Mouse (Mus musculus) limb, embryonic 13.5 days (tissue): ENCODE measurements around the gene Gnmt. TPM values are rescaled to one million over a fixed set of nuclear protein-coding genes. Genes with fewer than 3 reads are reported as not detected.

ENCODE experiments used
- ATAC-seq: fragments of 200-750 bp; cut with Nextera tagmentation; 2 replicates; pipeline ENCODE4 v1.8.0; 2017; ENCODE audit warnings: low read depth, moderate number of reproducible peaks, moderate TSS enrichment; ENCODE audit not compliant: low FRiP score
- H3K27ac ChIP-seq: fragments of 300-500 bp; sonication (generic); 2 replicates; pipeline ENCODE4 v1.5.1; 2015; ENCODE audit warnings: inconsistent platforms, mild to moderate bottlenecking, moderate library complexity
- H3K27me3 ChIP-seq: fragments of 300-500 bp; sonication (generic); 2 replicates; pipeline ENCODE4 v1.6.1; 2015; ENCODE audit warnings: mild to moderate bottlenecking, inconsistent platforms
- H3K36me3 ChIP-seq: fragments of 300-500 bp; sonication (generic); 2 replicates; pipeline ENCODE4 v1.6.1; 2015; ENCODE audit warnings: inconsistent platforms, mild to moderate bottlenecking, moderate library complexity
- H3K4me1 ChIP-seq: fragments of 300-500 bp; sonication (generic); 2 replicates; pipeline ENCODE4 v1.6.1; 2015; ENCODE audit warnings: inconsistent platforms
- H3K4me2 ChIP-seq: fragments of 300-500 bp; sonication (generic); replicated peaks from 2 replicates; pipeline ENCODE4 v1.6.1; 2015; ENCODE audit warnings: inconsistent platforms, mild to moderate bottlenecking, moderate library complexity
- H3K4me3 ChIP-seq: fragments of 300-500 bp; sonication (generic); 2 replicates; pipeline ENCODE4 v1.5.1; 2015; ENCODE audit warnings: moderate library complexity, mild to moderate bottlenecking, inconsistent platforms
- H3K9ac ChIP-seq: fragments of 300-500 bp; sonication (generic); 2 replicates; pipeline ENCODE4 v1.6.1; 2015; ENCODE audit warnings: mild to moderate bottlenecking, inconsistent platforms
- H3K9me3 ChIP-seq: fragments of 300-500 bp; sonication (generic); 2 replicates; pipeline ENCODE4 v1.6.1; 2016; ENCODE audit warnings: inconsistent platforms
- WGBS: fragments of 180-500 bp; shearing (Covaris S2); methylation state at CpG from one replicate; pipeline ENCODE4 v1.1.7; 2015; 5-methylcytosine and 5-hydroxymethylcytosine counted together
- polyA plus RNA-seq: library from polyadenylated mRNA; unstranded; fragments of >200 nt; fragmentation: Nextera tagmentation; extraction: Ambion mirVana; gene quantifications from 2 replicates; pipeline ENCODE4 v1.2.1, GENCODE M21; 2015

Gnmt gene
- polyA plus RNA-seq, 1 experiment from 2014 or later: 0.57 TPM

DNA sequence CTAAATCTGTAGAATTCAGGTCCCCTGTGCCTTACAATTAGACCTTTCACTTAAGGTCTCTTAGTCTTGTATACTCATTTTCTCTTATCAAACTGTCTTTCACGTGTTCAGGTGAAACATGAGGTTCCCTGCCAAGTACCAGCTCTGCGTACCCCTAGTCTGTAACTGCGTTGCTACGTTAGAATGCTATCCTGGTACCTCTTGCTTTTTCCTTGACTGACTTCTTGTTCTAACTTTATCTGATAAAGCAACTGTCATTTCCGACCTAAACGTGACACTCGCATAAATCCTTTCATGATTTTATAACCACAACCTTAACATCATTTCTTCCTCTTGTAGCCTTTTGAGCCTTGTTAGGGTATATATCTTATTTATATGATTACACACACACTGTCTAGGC lies 16.5 kb downstream of the Gnmt start:
- WGBS: 67% methylated on average over 7 of the region's 7 CpGs
- peak overlapping the region; percentile 100 for H3K4me3 ChIP-seq
- H3K9ac ChIP-seq: peak overlapping the region; percentile 96
- H3K4me1 ChIP-seq: peaks cover 21% of the 10 kb centered on the region
- ATAC-seq: no peak
- no peaks in the 10 kb centered on the region for H3K27me3 ChIP-seq
- no peaks in the 10 kb centered on the region for H3K9me3 ChIP-seq
- no peak overlapping the region for H3K27ac ChIP-seq
- H3K4me2 ChIP-seq: peak overlapping the region; percentile 100
- H3K36me3 ChIP-seq: peaks cover 41% of the 10 kb centered on the region

DNA sequence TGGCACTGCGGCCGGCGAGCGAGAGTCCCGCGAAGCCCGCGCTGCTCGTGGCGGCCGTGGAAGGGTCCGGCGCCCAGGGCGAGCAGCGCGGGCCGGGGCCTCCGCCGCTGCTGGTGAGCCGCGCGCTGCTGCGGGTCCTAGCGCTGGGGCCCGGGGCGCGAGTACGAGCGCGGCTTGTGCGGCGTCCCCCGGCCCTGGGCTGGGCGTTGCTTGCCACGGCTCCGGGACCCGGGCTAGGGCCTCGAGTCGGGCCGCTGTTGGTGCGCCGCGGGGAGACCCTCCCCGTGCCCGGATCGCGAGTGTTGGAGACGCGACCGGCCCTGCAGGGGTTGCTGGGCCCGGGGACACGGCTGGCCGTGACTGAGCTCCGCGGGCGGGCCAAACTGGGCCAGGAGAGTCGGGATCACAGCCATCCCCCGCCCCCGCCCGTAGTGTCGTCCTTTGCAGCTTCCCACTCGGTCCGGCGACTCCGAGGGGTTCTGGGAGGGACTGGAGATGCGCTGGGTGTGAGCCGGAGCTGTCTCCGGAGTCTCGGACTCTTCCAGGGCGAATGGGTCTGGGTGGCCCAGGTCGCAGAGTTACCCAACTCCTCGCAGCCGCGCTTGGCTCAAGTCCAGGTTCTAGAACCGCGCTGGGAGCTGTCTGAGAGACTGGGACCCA lies 17.2 kb downstream of the Gnmt start:
- no peaks in the 10 kb centered on the region for H3K9me3 ChIP-seq
- no peak; the same call in none of the 2 replicates for ATAC-seq
- H3K27ac ChIP-seq: peak overlapping the region; percentile 63; the same call in 1 of the 2 replicates
- H3K4me1 ChIP-seq: peaks cover 21% of the 10 kb centered on the region
- WGBS: under 1% methylated on average over 60 of the region's 76 CpGs
- H3K36me3 ChIP-seq: peaks cover 36% of the 10 kb centered on the region
- H3K9ac ChIP-seq: peak overlapping the region; percentile 96
- no peaks in the 10 kb centered on the region for H3K27me3 ChIP-seq
- peak overlapping the region; percentile 100 for H3K4me3 ChIP-seq
- H3K4me2 ChIP-seq: peak overlapping the region; percentile 100

DNA sequence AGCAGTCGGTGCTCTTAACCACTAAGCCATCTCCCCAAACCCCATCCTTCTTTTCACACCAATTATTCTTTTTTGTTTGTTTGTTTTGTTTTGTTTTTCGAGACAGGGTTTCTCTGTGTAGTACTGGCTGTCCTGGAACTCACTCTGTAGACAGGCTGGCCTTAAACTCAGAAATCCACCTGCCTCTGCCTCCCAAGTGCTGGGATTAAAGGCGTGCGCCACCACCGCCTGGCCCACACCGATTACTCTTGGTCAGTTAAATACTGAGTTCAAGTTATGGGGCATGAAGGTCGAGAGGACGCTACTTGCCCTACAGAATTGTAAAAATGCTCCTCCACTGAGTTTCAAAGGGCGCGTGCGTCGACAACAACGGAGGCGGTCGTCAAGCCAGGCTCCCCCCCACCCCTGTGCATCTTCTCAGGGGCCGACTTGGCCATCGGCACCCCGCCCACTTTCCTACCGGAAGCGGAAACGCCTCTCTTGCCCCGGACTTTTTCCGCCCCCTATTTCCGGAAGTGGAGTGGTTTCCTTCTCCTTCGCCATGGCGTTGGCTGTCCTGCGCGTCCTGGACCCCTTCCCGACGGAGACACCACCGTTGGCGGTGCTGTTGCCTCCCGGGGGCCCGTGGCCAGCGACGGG lies 17.9 kb downstream of the Gnmt start, which contains the start of gene Pex6:
Gene Pex6, plus strand, starts transcription at position 505 of the 639 bp plus-strand sequence.
- 7% methylated on average over 36 of the region's 36 CpGs for WGBS
- ATAC-seq: peak; percentile 91
- peak within 1 kb of the TSS; percentile 100 for H3K4me2 ChIP-seq

GRCm38 (mm10) chr17:46706375-46707089 lies 22.4 kb downstream of the Gnmt start:
- no peak overlapping the region for H3K9ac ChIP-seq
- H3K4me1 ChIP-seq: peaks cover 34% of the 10 kb centered on the region
- no peak overlapping the region for H3K27ac ChIP-seq
- WGBS: 91% methylated on average over 14 of the region's 14 CpGs
- peak overlapping the region; percentile 89; the same call in 1 of the 2 replicates for H3K4me2 ChIP-seq
- no peak for ATAC-seq
- H3K4me3 ChIP-seq: no peak overlapping the region
- H3K36me3 ChIP-seq: no peaks in the 10 kb centered on the region
- no peaks in the 10 kb centered on the region for H3K27me3 ChIP-seq
- H3K9me3 ChIP-seq: no peaks in the 10 kb centered on the region

More for the DNA sequence above, 17.9 kb downstream of the Gnmt start, which contains the start of gene Pex6:
- H3K36me3 ChIP-seq: peaks cover 29% of the 10 kb centered on the region
- H3K4me1 ChIP-seq: peaks cover 23% of the 10 kb centered on the region
- peak within 1 kb of the TSS; percentile 96 for H3K9ac ChIP-seq
- peak within 1 kb of the TSS; percentile 65; the same call in 1 of the 2 replicates for H3K27ac ChIP-seq
- H3K27me3 ChIP-seq: no peaks in the 10 kb centered on the region
- H3K4me3 ChIP-seq: peak within 1 kb of the TSS; percentile 100
- no peaks in the 10 kb centered on the region for H3K9me3 ChIP-seq

DNA sequence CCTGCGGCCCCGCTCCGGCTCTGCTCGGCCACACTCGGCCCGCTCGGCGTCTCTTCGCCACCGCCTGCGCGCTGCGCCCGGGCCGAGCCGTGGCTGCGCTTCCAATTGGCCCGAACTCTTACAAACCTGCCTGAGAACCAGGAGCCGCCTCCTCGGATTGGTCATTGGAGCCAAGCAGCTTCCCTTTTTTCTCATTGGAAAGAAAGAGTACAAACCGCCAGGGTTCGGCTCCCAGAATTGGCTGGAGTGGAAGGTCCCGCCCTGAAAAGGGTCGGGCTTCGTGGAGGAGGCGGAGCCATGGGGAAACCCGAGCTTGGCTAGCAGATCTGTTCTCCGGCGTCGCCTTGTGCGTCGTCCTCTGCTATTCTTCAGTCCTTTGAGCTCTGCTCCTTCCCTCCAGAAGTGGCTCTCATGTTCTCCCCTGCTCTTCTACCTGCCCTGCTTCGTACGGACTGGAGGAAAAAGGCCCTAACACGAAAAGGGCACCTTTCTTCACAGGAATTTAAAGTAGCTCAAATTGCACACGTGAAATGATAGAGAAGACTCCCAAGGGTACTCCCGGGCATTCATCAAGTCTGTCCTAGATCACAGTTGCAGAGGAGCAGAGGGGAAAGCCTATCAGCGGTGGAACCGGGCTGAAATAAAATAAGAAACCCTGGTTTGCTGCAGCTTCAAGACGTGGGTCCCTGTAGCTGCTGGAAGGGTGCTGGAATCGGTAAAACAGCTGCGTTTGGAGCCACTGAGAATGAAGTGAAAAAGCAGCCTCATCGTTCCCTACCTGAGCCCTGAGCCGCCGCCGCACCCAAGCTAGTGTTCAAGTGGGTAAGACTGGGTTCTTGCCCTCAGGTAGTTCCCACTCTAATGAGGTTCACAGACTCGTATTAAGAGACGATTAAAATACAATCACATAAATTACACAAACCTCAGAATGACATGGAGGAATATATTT lies 23.8 kb downstream of the Gnmt start, which contains the start of gene Ppp2r5d:
Gene Ppp2r5d, minus strand, starts transcription at position 225 of the 949 bp plus-strand sequence.
- 1% methylated on average over 48 of the region's 48 CpGs for WGBS
- Histone ChIP-seq H3K27ac (peak within 1 kb of the TSS; percentile 93), H3K9me3 (no peaks in the 10 kb centered on the region), H3K4me2 (peak within 1 kb of the TSS; percentile 89), H3K9ac (peak within 1 kb of the TSS; percentile 96), H3K4me3 (peak within 1 kb of the TSS; percentile 90), H3K27me3 (no peaks in the 10 kb centered on the region), H3K36me3 (0 out of 2 replicates have a peak, but pooled peaks cover 7% of the 10 kb centered on the region), H3K4me1 (peaks cover 33% of the 10 kb centered on the region)
- peak; percentile 97 for ATAC-seq

DNA sequence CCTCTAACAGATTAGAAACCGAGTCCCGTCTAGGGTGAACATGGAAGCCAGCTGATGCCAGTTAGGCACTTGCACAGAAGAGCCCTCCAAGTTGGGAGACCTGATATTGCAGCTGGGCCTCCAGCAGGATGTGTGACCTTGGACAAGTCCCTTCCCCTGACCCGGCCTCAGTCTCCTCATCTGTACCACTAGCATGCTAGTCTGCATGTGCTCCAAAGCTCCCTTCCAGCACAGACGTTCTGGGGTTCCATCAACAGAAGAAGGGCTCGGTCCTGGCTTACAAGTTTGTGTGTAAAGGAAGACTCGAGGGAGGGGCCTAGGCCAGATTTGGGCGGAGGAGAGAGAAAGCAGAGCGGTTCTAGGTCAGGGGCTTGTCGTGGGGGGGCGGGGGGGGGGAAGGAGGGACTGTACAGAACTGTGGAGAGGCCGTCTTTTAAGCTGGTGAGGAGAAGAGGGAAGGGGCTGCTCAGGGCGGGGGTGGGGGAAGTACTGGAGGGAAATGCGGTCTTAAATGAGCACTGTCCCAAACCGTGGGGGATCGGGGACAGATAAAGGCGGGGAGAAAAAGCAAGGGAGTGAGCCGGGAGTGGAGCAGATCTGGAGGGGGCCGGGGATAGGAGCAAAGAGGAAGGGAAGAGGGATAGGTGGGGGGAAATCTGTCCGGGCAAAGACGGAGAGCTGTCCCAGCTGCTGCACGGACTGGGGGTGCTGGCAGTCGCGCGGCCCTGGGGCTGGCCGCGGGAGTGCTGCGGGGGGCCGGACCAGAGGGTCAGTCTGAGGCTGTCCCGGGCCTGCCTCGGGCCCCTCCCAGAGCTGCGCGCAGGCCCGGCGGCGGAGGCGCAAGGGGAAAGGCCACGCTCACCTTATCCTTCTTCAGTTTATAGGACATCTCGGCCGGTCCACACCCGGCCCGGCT lies 24.7 kb downstream of the Gnmt start:
- Histone ChIP-seq H3K36me3 (peaks cover 15% of the 10 kb centered on the region), H3K4me3 (peak overlapping the region; percentile 90), H3K4me1 (peaks cover 33% of the 10 kb centered on the region), H3K9me3 (no peaks in the 10 kb centered on the region), H3K9ac (peak overlapping the region; percentile 96), H3K4me2 (peak overlapping the region; percentile 89), H3K27me3 (no peaks in the 10 kb centered on the region), H3K27ac (peak overlapping the region; percentile 90)
- WGBS: 5% methylated on average over 38 of the region's 41 CpGs
- ATAC-seq: peak; percentile 75

GRCm38 (mm10) chr17:46702506-46702905 lies 26.5 kb downstream of the Gnmt start:
- H3K4me2 ChIP-seq: peak overlapping the region; percentile 89
- 83% methylated on average over 5 of the region's 5 CpGs for WGBS
- peaks cover 33% of the 10 kb centered on the region for H3K4me1 ChIP-seq
- no peaks in the 10 kb centered on the region for H3K9me3 ChIP-seq
- no peak for ATAC-seq
- H3K27ac ChIP-seq: no peak overlapping the region
- H3K36me3 ChIP-seq: peaks cover 33% of the 10 kb centered on the region
- H3K9ac ChIP-seq: peak overlapping the region; percentile 96; the same call in 1 of the 2 replicates
- H3K4me3 ChIP-seq: 0 out of 2 replicates have a peak overlapping the region, but pooled peaks have one; percentile 90
- H3K27me3 ChIP-seq: no peaks in the 10 kb centered on the region

GRCm38 (mm10) chr17:46702100-46702499 lies 26.9 kb downstream of the Gnmt start:
- 89% methylated on average over 12 of the region's 12 CpGs for WGBS
- Histone ChIP-seq H3K9me3 (no peaks in the 10 kb centered on the region), H3K4me1 (peaks cover 33% of the 10 kb centered on the region), H3K27ac (no peak overlapping the region), H3K27me3 (no peaks in the 10 kb centered on the region), H3K4me3 (no peak overlapping the region), H3K9ac (peak overlapping the region; percentile 96; the same call in 1 of the 2 replicates), H3K4me2 (no peak overlapping the region), H3K36me3 (peaks cover 37% of the 10 kb centered on the region)
- ATAC-seq: no peak

GRCm38 (mm10) chr17:46701489-46701888 lies 27.5 kb downstream of the Gnmt start:
- no peaks in the 10 kb centered on the region for H3K9me3 ChIP-seq
- no peak for ATAC-seq
- H3K4me1 ChIP-seq: peaks cover 33% of the 10 kb centered on the region
- H3K4me3 ChIP-seq: no peak overlapping the region
- peaks cover 41% of the 10 kb centered on the region for H3K36me3 ChIP-seq
- no peak overlapping the region for H3K27ac ChIP-seq
- peak overlapping the region; percentile 96; the same call in 1 of the 2 replicates for H3K9ac ChIP-seq
- 81% methylated on average over 12 of the region's 12 CpGs for WGBS
- H3K4me2 ChIP-seq: no peak overlapping the region
- no peaks in the 10 kb centered on the region for H3K27me3 ChIP-seq

DNA sequence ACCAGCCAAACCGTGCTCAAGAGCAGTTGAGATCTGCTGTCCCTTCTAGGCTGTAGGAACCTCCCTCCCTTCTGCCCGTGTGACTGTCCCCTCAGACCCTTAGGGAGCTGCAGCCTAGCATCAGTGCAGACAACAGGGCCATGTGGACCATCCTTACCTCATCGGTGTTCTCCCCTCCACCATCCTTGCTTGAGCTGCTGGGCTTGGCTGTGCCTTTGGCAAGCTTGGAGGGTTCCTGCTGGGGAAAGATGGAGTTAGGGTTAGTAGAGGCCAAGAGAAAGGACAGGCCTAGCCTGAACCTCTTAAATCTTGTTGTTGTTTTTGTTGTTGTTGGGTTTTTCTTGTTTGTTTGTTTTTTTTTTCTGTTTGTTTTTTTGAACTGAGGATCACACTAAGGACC lies 29.1 kb downstream of the Gnmt start:
- no peak overlapping the region for H3K27ac ChIP-seq
- peaks cover 25% of the 10 kb centered on the region for H3K4me1 ChIP-seq
- no peaks in the 10 kb centered on the region for H3K9me3 ChIP-seq
- H3K4me3 ChIP-seq: no peak overlapping the region
- ATAC-seq: no peak
- WGBS: 85% methylated on average over 3 of the region's 3 CpGs
- no peak overlapping the region for H3K9ac ChIP-seq
- H3K27me3 ChIP-seq: no peaks in the 10 kb centered on the region
- H3K36me3 ChIP-seq: peaks cover 51% of the 10 kb centered on the region
- no peak overlapping the region for H3K4me2 ChIP-seq
